Mouse (Mus musculus): ENCODE results near the gene Mus81.

Gene Mus81

GRCm38 (mm10) chr19:5447515-5448353 lies 40.5 kb downstream of the Mus81 start, which contains the start of gene Fosl1:
Fosl1 (plus strand) TSS chr19:5447547.
- no peak for DNase-seq (ENCODE audit: extremely low spot score, low read depth, low spot score)

GRCm38 (mm10) chr19:5445747-5446146 lies 42.5 kb downstream of the Mus81 start:
- DNase-seq (ENCODE audit: extremely low spot score, low read depth, low spot score): no peak

DNA sequence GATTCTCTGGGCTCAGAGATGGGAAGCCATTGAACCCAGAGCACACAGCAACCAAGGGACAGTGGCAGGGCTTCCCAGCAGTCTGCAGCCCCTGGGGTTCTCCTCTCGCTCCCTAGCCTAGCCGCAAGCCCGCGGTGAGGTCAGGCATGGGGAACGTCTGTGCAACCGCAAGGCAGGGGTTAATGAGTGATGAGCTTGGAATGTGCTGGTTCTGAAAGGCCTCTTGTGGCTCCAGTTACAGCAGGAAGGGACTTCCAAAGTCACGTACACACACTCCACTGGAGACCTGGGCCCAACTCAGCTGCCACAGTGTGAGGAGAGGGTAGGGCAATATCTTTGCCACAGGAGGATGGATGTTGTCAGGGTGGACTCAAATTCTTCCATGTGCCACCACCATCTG lies 43.2 kb downstream of the Mus81 start:
- DNase-seq (ENCODE audit: extremely low spot score, low read depth, low spot score): no peak

DNA sequence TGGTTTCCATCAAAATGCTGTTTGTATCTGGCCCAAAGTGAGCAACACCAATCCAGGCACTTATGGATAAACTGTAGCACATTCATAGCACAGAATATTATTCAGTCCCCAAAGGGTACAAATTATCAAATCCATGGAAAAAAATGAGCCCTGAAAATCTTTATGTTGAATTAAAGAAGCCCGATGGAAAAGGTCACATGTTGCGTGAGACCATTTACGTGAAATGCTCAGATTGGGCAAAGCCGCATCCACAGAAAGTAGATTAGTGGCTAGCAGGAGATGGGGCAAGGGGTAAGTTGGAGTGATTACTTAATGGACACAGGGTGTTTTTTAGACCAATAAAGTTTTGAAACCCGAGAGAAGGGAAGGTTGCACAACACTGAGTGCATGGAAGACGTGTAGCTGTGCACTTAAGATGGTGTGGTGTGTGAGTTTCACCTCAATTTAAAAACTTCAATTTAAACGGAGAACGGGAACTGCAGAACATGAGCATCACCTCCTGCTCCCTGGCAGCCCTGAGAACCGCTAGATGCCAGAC lies 43.8 kb downstream of the Mus81 start:
- no peak for DNase-seq (ENCODE audit: extremely low spot score, low read depth, low spot score)

DNA sequence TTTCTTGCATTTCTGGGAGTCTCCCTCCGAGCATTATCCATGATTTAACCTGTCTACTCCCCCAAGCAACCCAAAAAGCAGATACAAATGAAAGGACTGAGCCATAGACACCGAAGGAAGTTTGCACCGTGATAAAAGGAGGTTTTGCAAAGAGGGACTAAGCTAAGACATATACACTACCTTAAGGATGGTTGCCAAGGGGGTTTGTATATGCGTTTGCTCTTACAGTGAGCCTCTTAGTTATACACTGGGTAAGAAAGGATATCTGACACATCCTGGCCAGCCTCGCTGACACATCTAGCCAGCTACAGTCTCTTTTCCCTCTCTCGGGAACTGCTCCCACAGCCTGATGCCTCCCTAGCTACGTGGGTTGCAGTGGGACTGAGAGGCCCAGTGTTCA lies 54.3 kb downstream of the Mus81 start:
- DNase-seq (ENCODE audit: extremely low spot score, low read depth, low spot score): no peak

GRCm38 (mm10) chr19:5432992-5433852 lies 55.0 kb downstream of the Mus81 start:
- DNase-seq (ENCODE audit: extremely low spot score, low read depth, low spot score): no peak

All from hindlimb bud, embryonic 11.5 days (tissue).